Mouse (Mus musculus) limb, embryonic 11.5 days (tissue): ENCODE results near the gene Shc3. TPM values are rescaled to one million over a fixed set of nuclear protein-coding genes. Genes with fewer than 3 reads are reported as not detected.

ENCODE experiments used
- ATAC-seq: fragments of 200-750 bp; cut with Nextera tagmentation; 2 replicates; pipeline ENCODE4 v1.8.0; 2017; ENCODE audit warnings: low read depth; ENCODE audit not compliant: insufficient number of reproducible peaks, low FRiP score, low TSS enrichment
- DNase-seq: peaks from one replicate; pipeline ENCODE4 v3.0.0-alpha.2; 2015; ENCODE audit warnings: low spot score
- H3K27ac ChIP-seq: fragments of 300-500 bp; sonication (generic); replicated peaks from 2 replicates; pipeline ENCODE4 v1.5.1; 2014; ENCODE audit warnings: low read depth, mild to moderate bottlenecking, low read length
- H3K27me3 ChIP-seq: fragments of 300-500 bp; sonication (generic); 2 replicates; pipeline ENCODE4 v1.6.1; 2014; ENCODE audit warnings: mild to moderate bottlenecking, low read length, mixed read lengths; ENCODE audit not compliant: control insufficient read depth, insufficient read depth
- H3K36me3 ChIP-seq: fragments of 300-500 bp; sonication (generic); 2 replicates; pipeline ENCODE4 v1.6.1; 2014; ENCODE audit warnings: mild to moderate bottlenecking, low read length, moderate library complexity, mixed read lengths; ENCODE audit not compliant: control insufficient read depth, insufficient read depth
- H3K4me1 ChIP-seq: fragments of 300-500 bp; sonication (generic); 2 replicates; pipeline ENCODE4 v1.6.1; 2014; ENCODE audit warnings: low read length, mixed read lengths; ENCODE audit not compliant: control insufficient read depth, insufficient read depth
- H3K4me2 ChIP-seq: fragments of 300-500 bp; sonication (generic); 2 replicates; pipeline ENCODE4 v1.6.1; 2014; ENCODE audit warnings: low read depth, mild to moderate bottlenecking, moderate library complexity; ENCODE audit not compliant: severe bottlenecking
- H3K4me3 ChIP-seq: fragments of 300-500 bp; sonication (generic); 2 replicates; pipeline ENCODE4 v1.5.1; 2014; ENCODE audit warnings: low read depth, low read length
- H3K9ac ChIP-seq: fragments of 300-500 bp; sonication (generic); 2 replicates; pipeline ENCODE4 v1.6.1; 2014; ENCODE audit warnings: mild to moderate bottlenecking, low read length
- H3K9me3 ChIP-seq: fragments of 300-500 bp; sonication (generic); 2 replicates; pipeline ENCODE4 v1.6.1; 2016; ENCODE audit warnings: low read length; ENCODE audit not compliant: control insufficient read depth
- WGBS: fragments of 180-500 bp; shearing (Covaris S2); extraction: QIAGEN DNeasy Blood & Tissue Kit; methylation state at CpG from one replicate; pipeline ENCODE4 v1.1.7; 2014; 5-methylcytosine and 5-hydroxymethylcytosine counted together
- polyA plus RNA-seq: library from polyadenylated mRNA; unstranded; fragments of >200 nt; fragmentation: Nextera tagmentation; extraction: Ambion mirVana; gene quantifications from 2 replicates; pipeline ENCODE4 v1.2.1, GENCODE M21; 2014

Gene Shc3
- polyA plus RNA-seq, 1 experiment from 2014 or later: 0.32 TPM

DNA sequence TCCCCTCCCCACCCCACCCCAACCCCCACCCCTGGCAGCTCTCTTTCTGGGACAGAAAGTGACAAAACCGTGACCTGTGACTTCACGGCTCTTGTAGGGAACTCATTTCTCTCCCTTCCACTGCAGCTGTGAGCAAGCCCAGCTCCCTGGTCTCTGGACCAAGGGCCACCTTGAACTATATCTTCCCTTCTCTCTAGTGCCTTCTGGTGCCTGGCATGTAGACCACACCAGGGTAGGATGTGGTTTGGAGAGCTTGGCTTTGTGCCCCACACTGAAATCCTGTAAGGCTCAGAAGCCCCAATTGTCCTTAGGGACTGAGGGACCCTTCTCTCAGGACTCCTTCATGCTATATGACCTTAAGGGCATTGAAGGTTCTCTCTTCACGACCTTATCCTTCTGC, 135.8 kb downstream of the Shc3 start:
- no peak for DNase-seq
- WGBS: 52% methylated on average over 3 of the region's 3 CpGs
- no peak overlapping the region for H3K4me2 ChIP-seq
- no peak for ATAC-seq
- no peaks in the 10 kb centered on the region for H3K36me3 ChIP-seq
- no peak overlapping the region for H3K9ac ChIP-seq
- no peak overlapping the region for H3K27ac ChIP-seq
- no peaks in the 10 kb centered on the region for H3K9me3 ChIP-seq
- no peaks in the 10 kb centered on the region for H3K4me1 ChIP-seq
- no peaks in the 10 kb centered on the region for H3K27me3 ChIP-seq
- H3K4me3 ChIP-seq: no peak overlapping the region

DNA sequence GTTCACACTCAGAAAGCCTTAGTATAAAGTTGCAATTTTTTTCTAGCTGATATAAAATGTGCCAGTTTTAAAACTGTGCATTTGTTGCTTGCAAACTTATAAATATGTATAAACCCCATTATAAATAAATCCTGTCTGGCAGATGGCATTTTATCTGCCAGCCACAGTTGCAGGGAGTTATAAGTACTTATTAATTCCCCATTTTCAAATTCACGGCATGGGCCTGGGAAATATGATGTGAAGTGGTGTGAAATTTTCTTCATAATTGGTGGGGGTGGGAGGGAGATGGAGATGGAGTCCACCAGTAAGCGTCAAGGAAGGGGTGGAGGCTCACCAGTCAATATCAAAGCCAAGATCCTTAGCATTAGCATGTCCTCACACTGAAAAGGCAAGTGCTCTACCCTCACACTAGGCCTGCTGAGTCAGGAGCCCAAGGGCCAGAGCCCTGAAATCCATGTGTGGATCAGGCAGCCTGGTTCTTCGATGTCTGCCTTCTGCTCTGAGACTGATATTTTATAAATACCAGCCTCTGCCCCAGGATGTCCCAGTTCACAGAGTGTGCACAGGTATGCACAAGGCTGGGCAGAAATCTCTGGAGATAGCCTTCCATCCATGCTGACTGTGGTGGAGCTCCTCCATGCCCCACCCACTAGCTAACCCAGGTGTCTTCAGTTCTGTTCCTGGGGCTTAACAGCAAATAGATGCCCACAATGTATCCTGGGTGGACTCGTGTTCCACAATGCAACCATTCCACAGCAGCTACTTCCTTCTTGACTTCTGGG, 143.4 kb downstream of the Shc3 start:
- Histone ChIP-seq H3K4me2 (no peak overlapping the region), H3K9ac (no peak overlapping the region), H3K4me1 (no peaks in the 10 kb centered on the region), H3K9me3 (no peaks in the 10 kb centered on the region), H3K4me3 (no peak overlapping the region), H3K27ac (no peak overlapping the region), H3K36me3 (peaks cover 3% of the 10 kb centered on the region), H3K27me3 (no peaks in the 10 kb centered on the region)
- whole genome bisulfite sequencing: 90% methylated on average over 4 of the region's 4 CpGs
- ATAC-seq (no peak), DNase-seq (no peak)

DNA sequence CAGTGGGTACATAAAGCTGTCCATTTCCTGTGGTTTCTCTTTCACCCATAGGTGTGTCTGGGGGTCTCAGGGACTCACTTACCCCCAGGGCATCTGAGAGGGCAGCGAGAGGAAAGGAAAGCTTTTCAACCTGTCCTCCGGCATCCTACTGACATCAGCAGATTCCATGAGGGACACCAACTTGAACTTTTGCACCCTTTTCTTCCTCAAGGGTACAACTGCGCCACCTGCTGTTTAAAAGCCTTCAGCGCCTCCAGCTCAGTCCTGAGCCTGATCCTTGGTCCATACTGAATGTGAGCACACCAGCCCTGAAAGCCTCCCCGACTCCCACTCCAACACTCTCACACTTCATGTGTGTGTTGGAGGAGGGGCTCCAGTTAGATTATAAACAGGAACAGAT, 144.6 kb downstream of the Shc3 start:
- H3K4me2 ChIP-seq: no peak overlapping the region
- peak; percentile 86 for DNase-seq
- no peak overlapping the region for H3K4me3 ChIP-seq
- ATAC-seq: peak; percentile 23; the same call in 1 of the 2 replicates
- no peak overlapping the region for H3K9ac ChIP-seq
- no peak overlapping the region for H3K27ac ChIP-seq
- no peaks in the 10 kb centered on the region for H3K9me3 ChIP-seq
- H3K36me3 ChIP-seq: peaks cover 13% of the 10 kb centered on the region
- 0 out of 2 replicates have a peak, but pooled peaks cover 2% of the 10 kb centered on the region for H3K27me3 ChIP-seq
- no peaks in the 10 kb centered on the region for H3K4me1 ChIP-seq
- 23% methylated on average over 5 of the region's 5 CpGs for WGBS

DNA sequence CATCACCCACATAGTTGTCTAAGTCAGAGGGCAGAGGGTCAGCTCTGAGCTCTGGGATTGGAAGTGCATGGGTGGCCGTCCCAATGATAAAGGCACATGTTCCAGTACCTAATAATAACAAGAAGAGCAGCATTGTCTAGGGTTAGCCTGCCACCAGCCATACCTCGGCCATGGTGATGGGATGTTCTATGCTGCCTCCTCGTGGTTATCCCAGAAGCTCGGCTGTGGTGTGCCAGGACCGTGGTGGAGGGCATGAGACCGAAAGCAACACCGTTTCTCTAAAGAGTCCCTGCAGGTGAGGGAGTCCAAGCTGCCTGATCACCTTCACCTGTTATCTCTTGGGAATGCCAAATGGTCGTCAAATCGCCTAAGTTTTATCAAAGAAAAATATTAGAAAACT, 145.6 kb downstream of the Shc3 start:
- no peak overlapping the region for H3K4me2 ChIP-seq
- no peak for ATAC-seq
- 68% methylated on average over 9 of the region's 9 CpGs for WGBS
- no peaks in the 10 kb centered on the region for H3K4me1 ChIP-seq
- DNase-seq: no peak
- H3K27me3 ChIP-seq: 0 out of 2 replicates have a peak, but pooled peaks cover 2% of the 10 kb centered on the region
- H3K36me3 ChIP-seq: peaks cover 20% of the 10 kb centered on the region
- no peak overlapping the region for H3K27ac ChIP-seq
- no peaks in the 10 kb centered on the region for H3K9me3 ChIP-seq
- H3K4me3 ChIP-seq: no peak overlapping the region
- no peak overlapping the region for H3K9ac ChIP-seq

- ATAC-seq: no peak
- Histone ChIP-seq H3K9me3 (no peaks in the 10 kb centered on the region), H3K9ac (no peak overlapping the region), H3K27ac (no peak overlapping the region), H3K4me3 (no peak overlapping the region), H3K4me2 (no peak overlapping the region), H3K36me3 (peaks cover 22% of the 10 kb centered on the region), H3K27me3 (0 out of 2 replicates have a peak, but pooled peaks cover 2% of the 10 kb centered on the region), H3K4me1 (peaks cover 14% of the 10 kb centered on the region)
- 90% methylated on average over 9 of the region's 9 CpGs for WGBS
- DNase-seq: no peak
These were observed 148.4 kb downstream of the Shc3 start for GRCm38 (mm10) chr13:51420861-51421260.

GRCm38 (mm10) chr13:51419501-51419900, 149.7 kb downstream of the Shc3 start:
- no peak overlapping the region for H3K4me3 ChIP-seq
- peaks cover 14% of the 10 kb centered on the region for H3K4me1 ChIP-seq
- 92% methylated on average over 15 of the region's 15 CpGs for WGBS
- DNase-seq (no peak), ATAC-seq (no peak)
- H3K27me3 ChIP-seq: 0 out of 2 replicates have a peak, but pooled peaks cover 2% of the 10 kb centered on the region
- H3K4me2 ChIP-seq: no peak overlapping the region
- H3K27ac ChIP-seq: no peak overlapping the region
- peaks cover 10% of the 10 kb centered on the region; the same call in 1 of the 2 replicates for H3K9me3 ChIP-seq
- peaks cover 34% of the 10 kb centered on the region for H3K36me3 ChIP-seq
- no peak overlapping the region for H3K9ac ChIP-seq

DNA sequence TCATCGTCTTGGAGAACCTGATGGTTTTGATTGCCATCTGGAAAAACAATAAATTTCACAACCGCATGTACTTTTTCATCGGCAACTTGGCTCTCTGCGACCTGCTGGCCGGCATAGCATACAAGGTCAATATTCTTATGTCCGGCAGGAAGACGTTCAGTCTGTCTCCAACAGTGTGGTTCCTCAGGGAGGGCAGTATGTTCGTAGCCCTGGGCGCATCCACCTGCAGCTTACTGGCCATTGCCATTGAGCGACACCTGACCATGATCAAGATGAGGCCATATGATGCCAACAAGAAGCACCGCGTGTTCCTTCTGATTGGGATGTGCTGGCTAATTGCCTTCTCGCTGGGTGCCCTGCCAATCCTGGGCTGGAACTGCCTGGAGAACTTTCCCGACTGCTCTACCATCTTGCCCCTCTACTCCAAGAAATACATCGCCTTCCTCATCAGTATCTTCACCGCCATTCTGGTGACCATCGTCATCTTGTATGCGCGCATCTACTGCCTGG, 150.2 kb downstream of the Shc3 start:
- DNase-seq (no peak), ATAC-seq (no peak)
- Histone ChIP-seq H3K27ac (no peak overlapping the region), H3K4me2 (no peak overlapping the region), H3K9me3 (peaks cover 13% of the 10 kb centered on the region; the same call in 1 of the 2 replicates), H3K27me3 (0 out of 2 replicates have a peak, but pooled peaks cover 2% of the 10 kb centered on the region), H3K4me3 (no peak overlapping the region), H3K9ac (no peak overlapping the region), H3K4me1 (peaks cover 14% of the 10 kb centered on the region), H3K36me3 (peaks cover 39% of the 10 kb centered on the region)
- WGBS: 81% methylated on average over 19 of the region's 19 CpGs

DNA sequence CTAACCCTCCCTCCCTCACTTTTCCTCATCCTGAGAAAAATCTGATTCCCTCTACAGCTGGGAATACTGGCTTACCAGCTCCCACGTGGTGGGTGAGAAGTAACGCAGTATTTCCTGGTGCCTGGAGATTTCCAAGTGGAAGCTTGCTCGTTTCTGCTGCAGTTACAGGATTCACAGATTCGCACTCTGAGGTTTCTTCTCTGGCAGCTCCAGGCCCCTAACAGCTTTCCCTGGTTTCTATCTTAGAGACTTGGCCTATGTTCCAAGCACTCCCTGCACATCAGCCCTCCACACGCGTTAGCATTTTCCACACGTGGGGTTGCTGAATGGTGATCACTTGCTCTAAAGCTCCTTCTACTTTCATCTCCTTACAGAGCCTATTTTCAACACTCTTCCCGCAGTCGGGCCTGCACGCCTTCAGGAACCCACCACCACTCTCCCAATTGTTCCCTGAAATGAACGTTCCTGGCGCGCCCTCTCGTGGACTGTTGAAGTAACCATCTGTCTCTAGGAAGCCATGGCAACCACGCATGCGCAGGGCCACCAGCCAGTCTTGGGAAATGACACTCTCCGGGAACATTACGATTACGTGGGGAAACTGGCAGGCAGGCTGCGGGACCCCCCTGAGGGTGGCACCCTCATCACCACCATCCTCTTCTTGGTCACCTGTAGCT, 150.8 kb downstream of the Shc3 start:
- Histone ChIP-seq H3K9ac (0 out of 2 replicates have a peak overlapping the region, but pooled peaks have one; percentile 13), H3K27me3 (0 out of 2 replicates have a peak, but pooled peaks cover 2% of the 10 kb centered on the region), H3K4me2 (no peak overlapping the region; the same call in 1 of the 2 replicates), H3K36me3 (peaks cover 39% of the 10 kb centered on the region), H3K4me1 (peaks cover 14% of the 10 kb centered on the region), H3K9me3 (peaks cover 13% of the 10 kb centered on the region; the same call in 1 of the 2 replicates), H3K27ac (peak overlapping the region; percentile 81), H3K4me3 (no peak overlapping the region)
- peak; percentile 99 for DNase-seq
- WGBS: 6% methylated on average over 20 of the region's 20 CpGs
- ATAC-seq: peak; percentile 42; the same call in 1 of the 2 replicates
